Mouse (Mus musculus) spleen, postnatal 14 days (tissue): Measurements from ENCODE around the gene Epha4.

Source experiments
- DNase-seq, 2 experiments: peaks; one replicate each; pipeline ENCODE4 v3.0.0; 2021 to 2022; ENCODE audit warnings: low spot score in 2 of 2

Epha4 gene

DNA sequence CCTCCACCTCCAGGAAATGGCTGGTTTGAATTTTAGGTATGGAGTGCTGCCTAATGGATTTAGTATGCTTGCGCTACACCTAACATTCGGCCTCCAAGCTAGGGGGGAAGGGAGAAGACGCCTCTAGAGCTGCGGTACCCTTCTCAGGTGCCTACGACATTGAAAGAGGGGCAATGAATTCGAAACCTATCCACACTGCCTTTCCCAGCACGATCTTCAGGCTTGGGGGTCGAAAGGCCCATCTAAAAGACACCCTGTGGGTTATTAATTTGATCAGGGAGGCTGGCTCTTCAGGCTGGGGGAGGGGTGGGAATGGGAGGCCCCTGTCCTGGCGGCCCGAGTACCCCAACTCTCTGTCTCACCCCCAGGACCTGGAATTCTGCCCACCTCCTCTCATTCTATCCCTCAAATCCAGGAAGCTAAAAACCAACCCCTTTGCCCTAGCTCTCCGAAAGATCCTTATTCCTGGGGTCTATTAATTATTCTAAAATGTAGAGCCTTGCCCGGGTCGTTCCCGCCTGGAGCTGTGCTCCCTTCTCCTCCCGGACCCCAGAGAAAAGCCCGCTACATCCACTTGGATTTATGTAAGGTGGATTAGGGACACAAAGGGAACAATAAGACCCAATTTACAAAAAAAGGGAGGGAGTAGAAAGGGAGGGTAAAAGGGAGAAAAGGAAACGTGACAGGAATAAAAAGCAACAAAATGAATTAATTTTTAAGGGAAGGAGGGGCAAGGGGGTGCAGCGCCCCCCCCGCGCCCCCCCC lies 2.3 kb downstream of the Epha4 start:
- no peak for DNase-seq

DNA sequence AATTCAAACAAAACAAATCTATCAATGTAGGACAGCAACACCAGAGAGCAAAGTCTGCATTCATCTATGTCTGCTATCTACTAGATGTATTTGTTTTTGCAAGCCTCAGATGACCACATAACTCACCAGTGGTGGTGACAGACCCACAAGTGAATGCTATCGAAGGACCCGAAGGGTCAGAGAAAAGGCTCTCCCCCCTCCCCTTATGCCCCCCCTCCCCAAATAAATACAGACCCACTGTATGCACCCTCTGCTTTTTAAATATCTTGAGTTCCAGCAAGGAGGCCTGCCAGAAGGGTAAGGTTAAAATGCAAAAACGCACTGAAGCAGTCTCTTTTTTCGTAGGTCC lies 2.9 kb downstream of the Epha4 start:
- no peak for DNase-seq

DNA sequence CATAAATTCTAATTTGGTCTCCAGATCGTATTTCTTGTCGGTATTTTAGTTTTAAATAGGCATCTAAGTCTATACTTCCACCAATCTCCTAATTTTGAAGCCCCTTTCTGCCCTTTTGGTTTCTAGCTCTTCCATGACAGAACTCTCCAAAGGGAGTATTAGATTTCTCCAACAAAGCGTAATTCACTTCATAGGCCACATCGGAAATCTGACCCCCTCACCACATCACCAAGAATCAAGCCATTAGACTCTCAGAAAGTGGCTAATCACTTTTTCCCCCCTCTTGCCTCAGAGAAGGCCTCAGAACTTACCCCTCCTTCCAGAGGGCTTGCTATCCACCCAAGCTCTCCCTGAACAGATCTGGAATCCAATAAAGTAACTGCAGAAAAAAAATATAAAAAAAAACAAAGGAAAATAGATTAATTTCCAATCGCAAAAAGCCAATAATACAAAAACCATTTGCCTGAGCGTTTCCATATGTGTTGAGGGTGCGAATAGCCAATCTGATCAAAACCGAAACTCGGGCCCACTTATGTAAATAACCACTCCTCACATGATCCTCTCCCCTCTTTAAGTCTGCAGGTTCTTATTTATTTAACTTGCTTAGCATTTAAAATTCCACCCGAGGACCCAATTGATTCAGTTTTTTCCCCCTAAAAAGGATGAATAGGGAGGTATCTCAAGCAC lies 3.4 kb downstream of the Epha4 start:
- no peak for DNase-seq

DNA sequence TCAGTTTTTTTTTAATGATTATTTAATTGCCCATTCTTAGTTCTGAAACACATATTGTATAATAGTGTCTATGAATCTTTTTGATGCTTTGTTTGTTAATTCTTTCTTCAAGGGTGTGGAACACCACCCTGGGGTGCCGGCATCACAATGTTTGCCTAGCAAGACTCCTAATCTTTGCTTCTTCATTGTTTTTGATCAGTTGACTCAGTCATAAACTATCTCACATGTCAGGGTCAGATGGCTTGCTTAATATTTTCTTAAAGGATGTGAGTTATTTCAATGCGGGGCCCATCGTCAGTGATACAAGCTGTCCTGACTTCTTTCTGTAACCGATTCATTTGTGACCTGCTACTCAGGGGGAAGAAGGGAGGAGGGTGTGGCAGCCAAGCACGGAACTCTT lies 4.3 kb downstream of the Epha4 start:
- DNase-seq, result no peak

DNA sequence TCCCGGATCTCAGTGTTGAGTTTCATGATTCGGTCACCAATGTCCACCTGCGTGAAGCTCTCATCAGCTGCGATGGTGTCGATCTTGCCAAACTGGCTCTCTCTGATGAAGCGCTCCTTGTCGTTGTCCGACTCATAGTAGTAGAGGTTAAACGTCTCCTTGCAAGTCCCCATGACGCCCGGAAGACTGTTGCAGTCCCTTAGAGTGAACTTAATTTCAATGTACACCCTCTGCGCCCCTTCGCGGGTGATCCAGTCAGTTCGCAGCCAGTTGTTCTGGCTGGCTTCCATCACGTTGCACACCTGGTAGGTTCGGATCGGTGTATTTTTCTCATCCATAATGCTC lies 8.1 kb downstream of the Epha4 start:
- DNase-seq, result no peak

DNA sequence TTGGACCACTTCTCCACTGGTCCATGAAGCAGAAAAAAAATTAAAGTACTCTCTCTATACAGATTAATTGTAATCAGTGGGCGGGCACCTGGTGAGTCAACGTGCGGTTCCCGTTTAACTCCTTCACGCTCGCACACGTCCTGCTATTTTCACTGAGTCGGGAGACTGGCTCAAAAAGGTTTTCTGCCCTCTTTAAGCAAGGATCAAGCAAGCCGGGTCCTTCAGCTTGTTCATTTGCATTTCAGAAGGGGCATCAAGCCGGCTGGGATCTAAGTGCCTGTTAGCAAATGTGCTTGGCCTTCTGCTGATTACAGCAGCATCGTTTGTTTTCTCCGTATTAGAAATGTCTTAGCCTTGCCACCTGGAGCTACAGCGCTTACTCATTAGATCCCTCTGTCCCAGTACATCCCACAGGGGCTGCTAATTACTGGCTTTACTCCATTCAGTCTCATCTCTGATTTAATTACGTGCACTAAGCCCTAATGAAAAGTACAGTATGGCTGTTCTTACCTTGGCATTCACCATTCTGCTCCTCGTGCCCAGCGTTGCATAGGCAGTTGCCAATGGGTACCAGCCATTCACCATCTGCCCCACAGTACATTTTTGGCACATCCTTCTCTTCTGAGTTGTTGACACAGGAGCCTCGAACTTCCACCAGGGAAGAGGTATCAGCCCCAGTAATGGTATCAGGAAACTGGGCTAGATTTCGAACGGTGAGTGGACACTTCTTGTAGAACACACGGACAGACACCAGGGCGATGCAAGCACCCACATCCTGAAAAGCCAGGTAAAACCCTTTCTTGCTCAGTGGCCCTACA lies 8.6 kb downstream of the Epha4 start:
- DNase-seq, result no peak

DNA sequence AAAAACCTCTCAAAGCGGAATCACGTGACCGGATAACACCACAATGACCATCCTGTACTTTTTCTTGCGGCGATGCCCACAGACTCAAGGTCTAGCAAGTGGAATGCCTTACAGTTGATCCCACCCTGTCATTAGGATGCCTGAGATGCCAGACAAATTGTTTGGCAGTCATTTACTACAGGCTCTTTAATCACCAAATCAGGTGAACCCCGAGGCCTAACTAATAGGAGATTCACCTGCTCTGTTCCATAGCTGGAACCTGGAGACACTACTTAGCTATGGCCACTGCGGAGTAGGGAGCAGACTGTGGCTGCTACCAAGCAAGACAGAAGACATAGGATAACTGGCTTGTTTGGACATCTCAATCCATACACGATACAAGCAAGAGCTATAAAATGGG lies 9.6 kb downstream of the Epha4 start:
- no peak for DNase-seq

DNA sequence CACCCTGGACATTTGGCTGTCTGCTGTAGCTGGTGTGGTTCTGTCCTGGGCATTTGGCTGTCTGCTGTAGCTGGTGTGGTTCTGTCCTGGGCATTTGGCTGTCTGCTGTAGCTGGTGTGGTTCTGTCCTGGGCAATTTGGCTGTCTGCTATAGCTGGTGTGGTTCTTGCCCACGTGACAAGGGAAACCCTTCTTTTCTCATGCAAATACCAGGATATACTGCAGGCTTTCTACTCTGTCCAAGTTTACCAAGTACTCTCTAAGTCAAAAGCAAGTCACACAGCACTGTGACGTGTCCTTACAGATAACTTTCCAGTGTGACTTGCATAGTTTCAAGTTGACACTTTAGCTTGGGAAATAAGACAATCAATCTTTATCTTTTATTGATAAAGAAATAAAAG lies 10.1 kb downstream of the Epha4 start:
- no peak for DNase-seq

DNA sequence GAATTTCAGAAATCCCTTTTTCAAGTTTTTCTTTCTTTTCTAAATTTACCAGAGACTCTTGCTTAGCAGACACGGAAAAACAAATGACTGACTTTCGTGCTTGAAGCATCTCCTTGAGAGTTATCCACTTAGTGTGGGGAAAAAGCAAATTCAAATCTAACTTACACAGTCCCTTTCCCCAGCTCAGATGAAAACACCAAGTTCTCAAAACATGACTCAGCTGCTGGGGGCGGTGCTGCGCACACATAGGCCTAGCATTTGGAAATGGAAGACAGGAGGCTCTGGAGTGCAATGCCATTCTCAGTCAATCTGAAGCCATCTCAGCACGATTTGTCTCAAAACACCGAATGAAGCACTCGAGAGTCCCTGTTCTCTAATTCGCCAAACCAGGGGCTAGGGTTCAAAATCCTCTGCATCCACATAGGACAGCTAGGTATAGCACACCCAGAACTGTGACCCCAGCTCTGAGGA lies 11.1 kb downstream of the Epha4 start:
- no peak for DNase-seq

DNA sequence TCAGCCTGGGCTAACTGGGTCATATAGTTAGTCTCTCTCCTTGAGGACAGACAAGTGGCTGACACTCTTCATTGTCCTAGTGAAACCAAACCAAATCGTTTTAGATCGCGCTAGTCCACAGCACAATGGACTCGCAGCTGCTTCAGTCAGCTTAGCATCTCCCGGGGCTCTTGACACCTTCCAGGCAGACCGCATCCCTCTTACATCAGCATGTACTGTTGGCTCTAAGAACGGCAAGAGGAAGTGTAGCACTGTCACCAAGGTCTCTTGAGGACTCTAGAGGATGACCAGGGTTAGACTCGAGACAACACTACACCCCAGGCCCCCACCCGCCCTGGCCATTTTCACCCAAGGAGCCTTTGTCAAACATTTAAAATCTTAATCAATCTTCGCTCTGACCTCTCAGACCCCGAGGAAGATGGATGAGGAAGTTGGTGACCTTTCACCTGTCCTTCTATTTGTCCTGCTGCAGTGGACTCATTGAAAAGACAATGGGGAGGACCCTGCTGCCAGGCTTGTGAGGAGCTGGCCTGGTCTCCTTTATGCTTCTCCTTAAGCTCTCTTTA lies 12.3 kb downstream of the Epha4 start:
- DNase-seq, result no peak

DNA sequence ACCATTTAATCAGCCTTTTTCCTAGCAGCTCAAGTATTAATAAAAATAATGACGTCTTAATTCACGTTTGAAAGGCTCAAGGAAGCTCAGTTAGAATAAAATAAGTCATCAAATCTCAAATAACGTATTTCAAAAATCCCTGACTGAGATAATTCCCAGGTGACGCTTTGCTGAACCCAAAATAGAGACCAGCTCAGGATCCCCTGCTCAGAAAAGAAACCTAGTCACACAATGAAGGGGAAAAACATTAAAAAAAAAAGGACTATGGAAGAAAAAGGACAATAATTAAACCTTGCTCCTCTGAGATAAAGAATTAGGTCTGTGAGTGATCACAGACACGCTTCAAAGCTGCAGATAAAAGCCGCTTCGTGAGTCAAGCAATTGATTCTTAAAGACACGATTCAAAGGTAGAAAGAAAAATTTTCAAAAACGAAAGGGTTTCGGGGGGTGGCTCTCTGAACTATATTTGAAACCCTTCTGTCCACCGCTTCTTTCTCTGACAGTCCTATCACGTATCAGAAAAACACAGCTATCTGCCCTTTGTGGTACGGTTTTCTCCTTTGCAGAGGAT lies 13.4 kb downstream of the Epha4 start:
- DNase-seq, result no peak

DNA sequence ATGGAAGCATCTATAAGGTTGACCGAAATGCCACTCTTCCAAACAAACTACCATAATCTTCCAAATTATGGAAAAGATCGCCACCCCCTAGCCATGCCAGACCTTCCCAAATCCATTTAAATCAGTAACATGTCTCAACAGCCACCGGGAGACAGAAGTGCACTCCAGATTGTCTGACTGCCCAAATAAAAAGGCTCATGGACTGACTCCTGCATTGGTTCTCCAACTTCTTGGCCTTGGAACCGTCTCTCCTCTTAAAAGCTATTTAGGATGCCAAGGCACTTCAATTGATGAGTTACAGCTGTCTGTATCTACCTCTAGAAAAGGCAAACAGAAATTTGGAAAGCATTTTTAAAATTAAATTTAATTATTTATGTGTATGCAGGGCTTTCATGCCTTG lies 17.4 kb downstream of the Epha4 start:
- DNase-seq, result no peak

DNA sequence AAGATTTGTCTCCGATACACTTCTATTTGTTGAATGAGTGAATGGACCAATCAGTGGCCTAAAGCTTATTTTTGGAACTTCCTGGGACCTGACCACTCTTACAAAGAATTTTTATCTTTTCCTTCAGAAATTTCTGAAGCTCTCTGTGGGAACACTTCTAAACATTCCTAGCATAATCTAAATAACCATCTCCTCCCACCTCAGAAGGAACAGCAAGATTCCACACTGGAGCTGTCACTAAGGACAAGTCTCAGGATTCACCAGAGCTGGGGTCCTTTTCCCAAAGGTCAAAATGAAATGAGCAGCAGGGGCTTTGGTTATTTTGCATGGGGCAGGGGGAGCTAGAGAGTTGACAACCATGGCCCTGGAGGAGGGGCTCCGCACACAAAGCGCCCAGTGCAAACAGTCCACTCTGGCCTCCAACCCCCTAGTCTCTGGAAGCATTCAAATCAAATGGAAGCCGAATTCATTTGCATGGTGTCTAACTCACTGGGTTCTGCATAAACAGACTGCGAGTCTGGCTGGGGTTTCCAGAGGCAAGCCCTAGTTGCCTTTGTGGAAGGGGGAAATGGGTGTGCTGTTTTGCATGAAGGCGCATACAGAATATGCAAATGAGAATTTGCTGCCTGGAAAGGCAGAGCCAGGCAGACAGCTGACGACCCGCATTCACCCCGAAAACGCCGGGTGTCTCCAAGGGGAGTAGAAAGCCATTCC lies 18.3 kb downstream of the Epha4 start:
- no peak for DNase-seq

DNA sequence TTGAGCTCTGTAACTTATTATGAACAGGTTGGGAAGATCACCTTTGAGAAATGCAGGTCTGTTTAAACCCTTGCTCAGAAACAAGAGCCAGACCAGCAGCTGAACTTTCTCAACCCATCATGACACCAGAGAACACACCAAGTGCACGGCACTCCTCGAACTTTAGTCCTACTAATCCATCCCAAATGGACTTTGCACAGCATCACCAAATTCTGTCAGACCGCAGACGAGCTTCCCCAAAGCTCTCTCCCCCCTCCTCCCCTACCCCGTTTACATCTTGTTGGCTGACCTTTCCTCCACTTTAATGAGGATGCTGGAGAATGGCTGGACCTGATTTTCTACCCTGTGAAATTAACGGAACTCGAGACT lies 19.1 kb downstream of the Epha4 start:
- no peak for DNase-seq

DNA sequence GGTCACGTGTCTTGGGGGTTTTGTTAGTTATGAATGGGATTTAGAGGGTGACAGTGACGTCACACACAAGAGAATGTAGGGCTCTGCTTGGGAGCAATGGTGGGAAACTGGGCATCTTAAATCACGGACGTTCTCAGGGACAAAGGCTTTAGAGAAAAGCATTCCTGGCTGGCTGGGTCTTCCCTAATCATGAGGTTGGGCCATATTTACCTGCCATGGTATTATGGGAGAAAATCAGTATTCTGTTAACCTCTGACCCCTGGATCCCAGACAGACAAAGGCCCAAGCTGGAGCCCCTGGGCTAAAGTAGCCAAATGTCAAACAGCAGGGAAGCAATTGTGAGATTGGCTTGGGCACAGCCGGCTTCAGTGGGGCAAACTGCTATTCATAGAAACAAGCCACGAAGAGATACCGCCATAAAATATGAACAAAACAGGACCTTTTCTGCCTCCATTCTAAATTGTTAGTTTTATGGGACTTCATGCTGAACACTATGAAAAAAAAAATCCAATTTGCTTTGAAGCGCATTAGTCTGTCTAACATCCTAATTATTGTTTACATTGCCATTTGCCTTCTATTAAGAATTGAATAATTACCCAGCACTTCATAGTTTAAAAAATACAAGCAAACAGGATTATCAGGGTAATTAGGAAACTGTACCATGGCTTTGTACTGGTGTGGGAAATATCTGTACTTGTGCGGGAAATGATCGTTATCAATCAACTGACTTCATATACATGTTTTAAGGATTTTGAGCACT lies 19.7 kb downstream of the Epha4 start:
- no peak for DNase-seq

DNA sequence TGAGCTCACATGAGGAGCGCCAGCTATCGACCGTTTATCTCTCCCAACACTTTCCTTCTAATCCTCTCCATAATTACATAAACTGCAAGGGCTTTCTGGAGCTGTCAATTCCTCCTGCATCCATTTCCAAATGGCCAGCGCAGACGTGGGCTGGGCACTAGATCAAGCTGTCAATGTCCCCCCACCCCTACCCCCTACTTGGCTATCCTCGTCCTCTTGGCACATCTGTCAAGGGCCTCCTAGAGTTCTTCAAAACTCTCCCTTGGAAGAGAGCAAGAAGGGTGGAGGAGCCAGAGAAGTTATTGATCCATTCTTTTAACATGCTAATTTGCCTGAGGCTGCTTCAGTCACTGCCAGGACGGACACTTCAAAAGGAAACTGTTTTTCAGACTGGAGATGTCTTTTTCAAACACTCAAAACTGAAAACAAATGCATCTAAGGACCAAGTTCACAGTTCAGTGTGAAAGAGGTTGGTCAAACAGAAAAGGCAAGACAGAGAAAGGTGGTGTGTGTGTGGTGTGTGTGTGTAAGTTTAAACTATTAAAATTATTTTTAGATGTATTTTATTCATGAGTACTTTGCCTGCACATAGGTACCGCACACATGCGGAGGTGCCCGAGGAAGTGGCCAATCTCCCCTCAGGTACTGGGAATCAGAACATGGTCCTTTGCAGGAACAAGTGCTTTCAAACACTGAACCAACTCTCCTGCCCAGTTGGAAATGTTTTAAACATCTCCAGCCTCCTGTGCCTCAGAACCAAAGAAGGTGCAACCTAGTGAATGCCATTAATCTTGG lies 20.9 kb downstream of the Epha4 start:
- DNase-seq, result no peak

DNA sequence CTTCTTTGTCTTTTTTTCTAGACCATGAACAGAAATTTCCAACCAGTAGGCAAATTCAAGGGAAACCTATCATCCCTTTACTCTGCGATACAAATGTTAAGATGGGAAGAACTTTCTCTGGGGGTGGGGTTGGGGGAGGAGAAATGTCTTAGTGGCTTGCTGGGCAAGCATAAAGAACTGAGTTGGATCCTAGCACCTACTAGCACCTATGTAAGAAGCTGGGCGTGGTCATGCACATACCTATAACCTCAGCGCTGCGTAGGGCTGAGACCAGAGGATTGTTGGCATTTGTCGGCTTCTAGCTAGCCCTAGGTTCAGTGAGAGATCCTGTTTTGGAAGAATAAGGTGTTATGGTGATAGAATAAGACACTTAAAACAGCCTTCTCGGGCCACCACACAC lies 24.7 kb downstream of the Epha4 start:
- DNase-seq, result no peak

DNA sequence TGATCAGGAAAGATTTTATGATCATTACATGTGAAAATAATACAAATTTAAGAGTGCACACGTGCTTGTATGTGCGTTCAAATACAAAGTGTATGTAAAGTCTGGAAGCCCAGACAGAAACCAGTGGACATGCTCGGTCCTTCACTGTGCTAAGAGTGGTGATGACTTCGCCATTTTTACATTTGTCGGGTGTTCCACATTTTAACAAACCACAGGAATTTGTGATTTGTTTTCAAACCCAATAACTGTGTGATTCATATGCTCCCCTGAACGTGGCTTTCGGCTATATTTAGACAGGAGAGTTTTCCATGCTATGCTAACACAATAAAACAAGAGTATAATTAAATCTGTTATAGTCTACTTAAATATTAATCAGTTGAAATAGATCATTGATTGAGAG lies 25.5 kb downstream of the Epha4 start:
- no peak for DNase-seq

DNA sequence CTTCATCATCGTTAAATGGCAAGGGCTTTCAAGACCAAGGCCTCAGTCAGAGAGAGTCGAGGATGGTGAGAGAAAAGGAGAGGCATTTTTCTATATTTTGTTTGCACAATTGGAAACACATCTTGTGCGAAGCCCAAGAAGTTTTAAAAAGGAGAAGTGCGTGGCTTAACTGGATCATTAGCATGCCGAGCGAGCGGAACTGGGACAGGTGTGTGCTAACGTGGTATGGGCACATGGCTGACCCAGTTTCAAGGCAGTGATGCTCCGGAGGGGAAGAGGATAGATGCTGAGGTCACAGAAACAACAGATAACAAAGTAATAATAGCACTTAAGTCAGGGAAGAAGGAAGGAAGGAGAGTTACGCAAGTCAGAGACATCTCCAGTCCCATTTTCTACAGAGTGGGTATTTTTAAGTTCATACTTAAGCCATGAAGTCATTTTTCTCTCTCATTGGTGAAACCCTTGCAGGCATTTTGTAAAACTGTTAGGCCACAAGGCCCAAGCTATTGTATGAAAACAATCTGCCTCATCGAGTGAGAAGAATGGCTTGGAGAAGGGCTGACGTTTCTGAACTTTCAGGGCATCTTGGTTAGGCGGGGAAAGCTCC lies 26.9 kb downstream of the Epha4 start:
- DNase-seq, result no peak
